In genomic region chr5:24750321-24751304, GRCm38 (mm10) we compare ENCODE assay signal across 8 mouse cellular contexts. TPM values are rescaled to one million over a fixed set of nuclear protein-coding genes. Genes with fewer than 3 reads are reported as not detected.
A peak's percentile ranks its signal among the peaks of the same experiment; 100 is the strongest.
DNase-seq lines count a peak whose midpoint lies in the region; ATAC-seq and TF ChIP-seq lines count a peak whose summit lies in the region.

No protein-coding gene starts in this region.

- no peak for TF ChIP-seq EP300 in lung, postnatal 0 days (IDR thresholded peaks at IDR 0.05)

- no peaks in the 10 kb centered on the region for H3K9me3 ChIP-seq in hindbrain, embryonic 11.5 days (ENCODE audit: control insufficient read depth, low read length)
- no peaks in the 10 kb centered on the region for H3K9me3 ChIP-seq in lung, postnatal 0 days (ENCODE audit: low read length)

- H3K4me3 ChIP-seq in hindbrain, embryonic 11.5 days (ENCODE audit: low read depth, low read length): peak overlapping the region; percentile 57
- H3K4me3 ChIP-seq in lung, postnatal 0 days (ENCODE audit: low read depth, low read length): peak overlapping the region; percentile 58

- no peaks in the 10 kb centered on the region for H3K36me3 ChIP-seq in hindbrain, embryonic 11.5 days (ENCODE audit: control insufficient read depth, insufficient read depth, low read length)
- H3K36me3 ChIP-seq in lung, postnatal 0 days (ENCODE audit: insufficient read depth, low read length): no peaks in the 10 kb centered on the region

- H3K27me3 ChIP-seq in hindbrain, embryonic 11.5 days (ENCODE audit: control insufficient read depth, insufficient read depth, low read length): no peaks in the 10 kb centered on the region
- no peaks in the 10 kb centered on the region for H3K27me3 ChIP-seq in lung, postnatal 0 days (replicated peaks; ENCODE audit: insufficient read depth, low read length)

- H3K27ac ChIP-seq in hindbrain, embryonic 11.5 days (ENCODE audit: low read depth, low read length): peak overlapping the region; percentile 30; the same call in 1 of the 2 replicates
- peak overlapping the region; percentile 96 for H3K27ac ChIP-seq in lung, postnatal 0 days (ENCODE audit: low read length)

- peak; percentile 98 for DNase-seq in NIH3T3 (ENCODE audit: low read depth)
- DNase-seq in cerebellum, adult 9-10 months: peak; percentile 89
- DNase-seq in frontal cortex, adult 2 months (ENCODE audit: extremely low spot score in 1 of 2, low spot score in 1 of 2): peak; percentile 62 to 82
- peak; percentile 95 for DNase-seq in hindbrain, embryonic 11.5 days (ENCODE audit: low spot score)
- peak; percentile 86 to 92 for DNase-seq in layer of hippocampus, postnatal 10 days (ENCODE audit: low spot score in 2 of 2)
- peak; percentile 95 for DNase-seq in lung, postnatal 0 days (ENCODE audit: low spot score)
- DNase-seq in ovary, postnatal 10 days (ENCODE audit: low spot score): peak; percentile 84
- DNase-seq in thymus, postnatal 14 days: peak; percentile 92

- peak; percentile 76 for ATAC-seq in hindbrain, embryonic 11.5 days (ENCODE audit: low FRiP score)
- peak; percentile 79 for ATAC-seq in lung, postnatal 0 days

- H3K4me2 ChIP-seq in hindbrain, embryonic 11.5 days (replicated peaks; ENCODE audit: low read depth, low read length): peak overlapping the region; percentile 96
- H3K4me2 ChIP-seq in lung, postnatal 0 days (replicated peaks; ENCODE audit: low read depth, low read length): peak overlapping the region; percentile 89

- peak overlapping the region; percentile 74 for H3K9ac ChIP-seq in hindbrain, embryonic 11.5 days (ENCODE audit: low read depth, low read length)
- peak overlapping the region; percentile 87 for H3K9ac ChIP-seq in lung, postnatal 0 days (replicated peaks; ENCODE audit: low read depth)

- TF ChIP-seq CTCF in lung, postnatal 0 days (IDR thresholded peaks at IDR 0.05): peak; percentile 93

- peaks cover 9% of the 10 kb centered on the region; the same call in 1 of the 2 replicates for H3K4me1 ChIP-seq in hindbrain, embryonic 11.5 days (replicated peaks; ENCODE audit: control insufficient read depth, insufficient read depth, low read length)
- H3K4me1 ChIP-seq in lung, postnatal 0 days (ENCODE audit: insufficient read depth, low read depth, low read length): no peaks in the 10 kb centered on the region; the same call in 1 of the 2 replicates

- under 1% methylated on average over 54 of the region's 59 CpGs for WGBS in hindbrain, embryonic 11.5 days
- 1% methylated on average over 44 of the region's 59 CpGs for WGBS in lung, postnatal 0 days

RNA-seq across cellular contexts. Expression of gene Crygn, which starts 7.2 kb away (rescaled TPM):
- polyA plus RNA-seq in frontal cortex, adult 2 months (2012; rRNA removed): not detected in 2 replicates
- 0.84 TPM in 1 of 2 replicates, not detected in the other for polyA plus RNA-seq in hindbrain, embryonic 11.5 days (2014; fragmentation: Nextera tagmentation; extraction: Ambion mirVana)
- 1 to 10 TPM; 1.5 to 1.8 TPM for total RNA-seq in layer of hippocampus, postnatal 10 days (2021)
- polyA plus RNA-seq in lung, postnatal 0 days (2015; fragmentation: Nextera tagmentation; extraction: Ambion mirVana): 5.8 TPM in 2 replicates

RNA-seq across cellular contexts. Expression of gene Wdr86, which starts 20.1 kb away (rescaled TPM):
- 1.1 and 1.3 TPM in 2 replicates for polyA plus RNA-seq in frontal cortex, adult 2 months (2012; rRNA removed)
- 15.4 and 17.5 TPM in 2 replicates for polyA plus RNA-seq in hindbrain, embryonic 11.5 days (2014; fragmentation: Nextera tagmentation; extraction: Ambion mirVana)
- total RNA-seq in layer of hippocampus, postnatal 10 days (2021): 1 to 10 TPM; 1.5 to 2.4 TPM
- polyA plus RNA-seq in lung, postnatal 0 days (2015; fragmentation: Nextera tagmentation; extraction: Ambion mirVana): 11.0 and 12.5 TPM in 2 replicates

Comparison
In these comparisons a context has a peak if more than half of its experiments do, and no peak if none do; other contexts are left out.
1. Peak in every context shown above with its lines: DNase-seq, ATAC-seq, H3K4me3 ChIP-seq and H3K27ac ChIP-seq.